Mouse (Mus musculus): Measurements from ENCODE around the gene Cry1. TPM values are rescaled to one million over a fixed set of nuclear protein-coding genes. Genes with fewer than 3 reads are reported as not detected.
A peak's percentile ranks its signal among the peaks of the same experiment; 100 is the strongest.

Gene Cry1
- polyA plus RNA-seq, 1 experiment: 0.25 TPM

DNA sequence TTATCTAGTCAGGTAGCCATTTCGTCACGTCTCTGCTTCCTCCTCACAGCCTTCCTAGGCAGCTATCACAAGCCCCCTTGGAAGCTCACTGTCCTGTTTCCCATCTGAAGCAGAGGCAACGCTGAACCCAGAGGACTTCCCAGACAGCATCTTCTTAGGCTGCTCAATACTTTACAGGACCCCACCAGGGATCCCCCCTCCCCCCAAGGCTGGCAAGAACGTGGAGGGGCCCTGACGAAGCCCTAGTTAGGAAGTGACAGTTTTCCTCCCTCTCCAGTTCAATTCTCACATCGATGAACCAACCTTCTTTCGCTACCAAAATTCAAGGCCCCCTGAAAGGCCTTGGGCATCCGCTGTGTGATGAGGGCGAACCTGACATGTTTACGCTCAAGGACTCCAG is 83.0 kb downstream of the Cry1 start:
- Histone ChIP-seq H3K27me3 (ENCODE audit: control insufficient read depth) (no peaks in the 10 kb centered on the region), H3K36me3 (ENCODE audit: control insufficient read depth) (no peaks in the 10 kb centered on the region), H3K9me3 (ENCODE audit: control insufficient read depth, low read length) (no peaks in the 10 kb centered on the region), H3K4me1 (ENCODE audit: control insufficient read depth) (peaks cover 26% of the 10 kb centered on the region), H3K4me3 (replicated peaks) (peak overlapping the region; percentile 88)
- TF ChIP-seq GATA1 (IDR thresholded peaks at IDR 0.05; ENCODE audit: low read length) (no peak), TAL1 (IDR thresholded peaks at IDR 0.05; ENCODE audit: low read length) (no peak)

Other genes starting within 250 kb of the Cry1 start
- gene Fhl4, start 82.6 kb downstream of the Cry1 start, polyA plus RNA-seq (2012): not detected in 2 replicates
- gene Tmem263, start 82.4 kb downstream of the Cry1 start, polyA plus RNA-seq (2012): 0.50 and 0.81 TPM in 2 replicates
- 0.02 TPM in 1 of 2 replicates, not detected in the other for gene Mterf2, start 57.0 kb downstream of the Cry1 start, polyA plus RNA-seq (2012)
- gene Btbd11, start 201.8 kb upstream of the Cry1 start, polyA plus RNA-seq (2012): not detected in 2 replicates

Measured in erythroblast, embryonic 14.5 days (primary cell).